Mouse (Mus musculus): ENCODE data around the gene Pkp2. TPM values are rescaled to one million over a fixed set of nuclear protein-coding genes. Genes with fewer than 3 reads are reported as not detected.

Pkp2 gene
- total and polyA plus RNA-seq, 2 experiments from 2014 or later, result 0.94 to 2.9 TPM

GRCm38 (mm10) chr16:16253326-16254074 lies 40.4 kb downstream of the Pkp2 start:
- Histone ChIP-seq H3K9ac (replicated peaks; ENCODE audit: low read length, poor library complexity, severe bottlenecking) (no peak overlapping the region), H3K4me1 (ENCODE audit: insufficient read depth, low read length) (no peaks in the 10 kb centered on the region), H3K36me3 (ENCODE audit: insufficient read depth, low read length) (no peaks in the 10 kb centered on the region), H3K4me3 (ENCODE audit: low read depth, low read length) (no peak overlapping the region), H3K9me3 (ENCODE audit: low read length) (no peaks in the 10 kb centered on the region), H3K27me3 (ENCODE audit: insufficient read depth, low read length) (no peaks in the 10 kb centered on the region), H3K4me2 (ENCODE audit: low read depth, low read length, poor library complexity, severe bottlenecking) (no peak overlapping the region), H3K27ac (ENCODE audit: low read depth, low read length) (no peak overlapping the region)
- peak; percentile 41 for DNase-seq (ENCODE audit: low spot score)
- no peak for TF ChIP-seq CTCF (IDR thresholded peaks at IDR 0.05)
- ATAC-seq (ENCODE audit: low FRiP score), result no peak
- WGBS, result 43% methylated on average over 4 of the region's 4 CpGs

- no peak overlapping the region for H3K4me2 ChIP-seq (ENCODE audit: low read depth, low read length, poor library complexity, severe bottlenecking)
- no peaks in the 10 kb centered on the region for H3K36me3 ChIP-seq (ENCODE audit: insufficient read depth, low read length)
- H3K4me3 ChIP-seq (ENCODE audit: low read depth, low read length), result no peak overlapping the region
- no peak overlapping the region for H3K27ac ChIP-seq (ENCODE audit: low read depth, low read length)
- no peaks in the 10 kb centered on the region for H3K27me3 ChIP-seq (ENCODE audit: insufficient read depth, low read length)
- no peak overlapping the region for H3K9ac ChIP-seq (replicated peaks; ENCODE audit: low read length, poor library complexity, severe bottlenecking)
- no peak for TF ChIP-seq CTCF (IDR thresholded peaks at IDR 0.05)
- no peak for DNase-seq (ENCODE audit: low spot score)
- no peaks in the 10 kb centered on the region for H3K4me1 ChIP-seq (ENCODE audit: insufficient read depth, low read length)
- no peak for ATAC-seq (ENCODE audit: low FRiP score)
- no peaks in the 10 kb centered on the region for H3K9me3 ChIP-seq (ENCODE audit: low read length)
- 84% methylated on average over 1 of the region's 1 CpGs for WGBS
Observed at GRCm38 (mm10) chr16:16255217-16255616, 42.1 kb downstream of the Pkp2 start.

- TF ChIP-seq CTCF (IDR thresholded peaks at IDR 0.05), result no peak
- H3K4me3 ChIP-seq (ENCODE audit: low read depth, low read length), result no peak overlapping the region
- no peaks in the 10 kb centered on the region for H3K27me3 ChIP-seq (ENCODE audit: insufficient read depth, low read length)
- 56% methylated on average over 7 of the region's 7 CpGs for WGBS
- H3K36me3 ChIP-seq (ENCODE audit: insufficient read depth, low read length), result no peaks in the 10 kb centered on the region
- H3K27ac ChIP-seq (ENCODE audit: low read depth, low read length), result no peak overlapping the region
- no peak for DNase-seq (ENCODE audit: low spot score)
- H3K9me3 ChIP-seq (ENCODE audit: low read length), result no peaks in the 10 kb centered on the region
- no peak overlapping the region for H3K9ac ChIP-seq (replicated peaks; ENCODE audit: low read length, poor library complexity, severe bottlenecking)
- no peak overlapping the region for H3K4me2 ChIP-seq (ENCODE audit: low read depth, low read length, poor library complexity, severe bottlenecking)
- ATAC-seq (ENCODE audit: low FRiP score), result no peak
- no peaks in the 10 kb centered on the region for H3K4me1 ChIP-seq (ENCODE audit: insufficient read depth, low read length)
Observed at GRCm38 (mm10) chr16:16255874-16256273, 42.8 kb downstream of the Pkp2 start.

- H3K9me3 ChIP-seq (ENCODE audit: low read length), result no peaks in the 10 kb centered on the region
- no peak for DNase-seq (ENCODE audit: low spot score)
- no peak overlapping the region for H3K4me2 ChIP-seq (ENCODE audit: low read depth, low read length, poor library complexity, severe bottlenecking)
- H3K4me3 ChIP-seq (ENCODE audit: low read depth, low read length), result no peak overlapping the region
- ATAC-seq (ENCODE audit: low FRiP score), result no peak
- H3K4me1 ChIP-seq (ENCODE audit: insufficient read depth, low read length), result no peaks in the 10 kb centered on the region
- no peak overlapping the region for H3K9ac ChIP-seq (replicated peaks; ENCODE audit: low read length, poor library complexity, severe bottlenecking)
- WGBS, result 69% methylated on average over 1 of the region's 1 CpGs
- H3K27me3 ChIP-seq (ENCODE audit: insufficient read depth, low read length), result no peaks in the 10 kb centered on the region
- H3K27ac ChIP-seq (ENCODE audit: low read depth, low read length), result no peak overlapping the region
- H3K36me3 ChIP-seq (ENCODE audit: insufficient read depth, low read length), result no peaks in the 10 kb centered on the region
- TF ChIP-seq CTCF (IDR thresholded peaks at IDR 0.05), result no peak
Observed at GRCm38 (mm10) chr16:16256672-16257071, 43.6 kb downstream of the Pkp2 start.

GRCm38 (mm10) chr16:16260882-16261281 lies 47.8 kb downstream of the Pkp2 start:
- no peaks in the 10 kb centered on the region for H3K4me1 ChIP-seq (ENCODE audit: insufficient read depth, low read length)
- H3K9ac ChIP-seq (replicated peaks; ENCODE audit: low read length, poor library complexity, severe bottlenecking), result no peak overlapping the region
- H3K9me3 ChIP-seq (ENCODE audit: low read length), result no peaks in the 10 kb centered on the region
- no peak for TF ChIP-seq CTCF (IDR thresholded peaks at IDR 0.05)
- no peaks in the 10 kb centered on the region for H3K27me3 ChIP-seq (ENCODE audit: insufficient read depth, low read length)
- ATAC-seq (ENCODE audit: low FRiP score), result no peak
- H3K4me3 ChIP-seq (ENCODE audit: low read depth, low read length), result no peak overlapping the region
- H3K36me3 ChIP-seq (ENCODE audit: insufficient read depth, low read length), result no peaks in the 10 kb centered on the region
- no peak overlapping the region for H3K4me2 ChIP-seq (ENCODE audit: low read depth, low read length, poor library complexity, severe bottlenecking)
- H3K27ac ChIP-seq (ENCODE audit: low read depth, low read length), result no peak overlapping the region
- 95% methylated on average over 5 of the region's 5 CpGs for WGBS
- no peak for DNase-seq (ENCODE audit: low spot score)

GRCm38 (mm10) chr16:16261481-16261880 lies 48.4 kb downstream of the Pkp2 start:
- WGBS, result 94% methylated on average over 6 of the region's 6 CpGs
- no peak for DNase-seq (ENCODE audit: low spot score)
- no peak overlapping the region for H3K4me2 ChIP-seq (ENCODE audit: low read depth, low read length, poor library complexity, severe bottlenecking)
- no peak for ATAC-seq (ENCODE audit: low FRiP score)
- H3K4me1 ChIP-seq (ENCODE audit: insufficient read depth, low read length), result no peaks in the 10 kb centered on the region
- TF ChIP-seq CTCF (IDR thresholded peaks at IDR 0.05), result no peak
- no peak overlapping the region for H3K4me3 ChIP-seq (ENCODE audit: low read depth, low read length)
- no peak overlapping the region for H3K9ac ChIP-seq (replicated peaks; ENCODE audit: low read length, poor library complexity, severe bottlenecking)
- H3K27ac ChIP-seq (ENCODE audit: low read depth, low read length), result no peak overlapping the region
- H3K9me3 ChIP-seq (ENCODE audit: low read length), result no peaks in the 10 kb centered on the region
- H3K36me3 ChIP-seq (ENCODE audit: insufficient read depth, low read length), result no peaks in the 10 kb centered on the region
- no peaks in the 10 kb centered on the region for H3K27me3 ChIP-seq (ENCODE audit: insufficient read depth, low read length)

Data from midbrain, postnatal 0 days (tissue).